Mouse (Mus musculus) heart, adult 2 months (tissue): Measurements from ENCODE around the gene Veph1. TPM values are rescaled to one million over a fixed set of nuclear protein-coding genes. Genes with fewer than 3 reads are reported as not detected.

Source experiments
- DNase-seq, 2 experiments: peaks; one replicate each; pipeline ENCODE4 v3.0.0; 2021
- H3K27ac ChIP-seq: fragments of 200-600 bp; 2 replicates; pipeline ENCODE4 v1.8.1; 2022
- H3K27me3 ChIP-seq: fragments of 200-500 bp; 2 replicates; pipeline ENCODE4 v1.6.1; 2012; ENCODE audit warnings: mild to moderate bottlenecking, low read length, inconsistent platforms, mixed read lengths; ENCODE audit not compliant: control insufficient read depth, insufficient read depth
- H3K36me3 ChIP-seq: fragments of 200-500 bp; 2 replicates; pipeline ENCODE4 v1.6.1; 2012; ENCODE audit warnings: low read length, inconsistent platforms; ENCODE audit not compliant: control insufficient read depth, insufficient read depth
- H3K4me1 ChIP-seq: fragments of 200-500 bp; 2 replicates; pipeline ENCODE4 v1.6.1; 2011; ENCODE audit warnings: low read length; ENCODE audit not compliant: control insufficient read depth, insufficient read depth
- H3K4me3 ChIP-seq: fragments of 200-600 bp; 2 replicates; pipeline ENCODE4 v1.8.1; 2022
- H3K79me2 ChIP-seq: fragments of 200-500 bp; replicated peaks from 2 replicates; pipeline ENCODE4 v1.6.1; 2012; ENCODE audit warnings: mild to moderate bottlenecking, inconsistent platforms, low read length, moderate library complexity, mixed read lengths; ENCODE audit not compliant: control insufficient read depth, insufficient read depth
- H3K9ac ChIP-seq: fragments of 200-500 bp; 2 replicates; pipeline ENCODE4 v1.6.1; 2012; ENCODE audit warnings: low read depth, mild to moderate bottlenecking, control low read depth, inconsistent platforms, low read length, mixed read lengths
- CTCF ChIP-seq: fragments of 200-600 bp; IDR thresholded peaks from 2 replicates; pipeline ENCODE4 v1.8.1; 2022; ENCODE audit warnings: antibody characterized with exemption, mild to moderate bottlenecking, moderate library complexity
- EP300 ChIP-seq: fragments of 200-500 bp; IDR thresholded peaks from 2 replicates; pipeline ENCODE4 v1.6.1; 2011; ENCODE audit warnings: low read depth, low read length, control low read depth; ENCODE audit not compliant: insufficient read depth
- POLR2A ChIP-seq: fragments of 200-500 bp; IDR thresholded peaks from 2 replicates; pipeline ENCODE4 v1.6.1; 2011; ENCODE audit warnings: mild to moderate bottlenecking, low read depth, low read length, control low read depth; ENCODE audit not compliant: insufficient read depth
- WGBS: fragments of 180-500 bp; shearing (Covaris S2); methylation state at CpG from one replicate; pipeline ENCODE4 v1.1.7; 2018; 5-methylcytosine and 5-hydroxymethylcytosine counted together
- intact Hi-C: fragments of 180-260 bp; cut with DNase I; formaldehyde crosslinking; loops from one replicate; pipeline ENCODE4 v1.15.1; 2025
- long read RNA-seq: library from polyadenylated mRNA; stranded (forward); transcript quantifications from one replicate; pipeline ENCODE4 v2.0.0, GENCODE M21; 2021
- polyA plus RNA-seq: library from polyadenylated mRNA; depleted of rRNA; stranded (reverse); fragments of >200 nt; gene quantifications from 2 replicates; pipeline ENCODE4 v1.2.3, GENCODE M21; 2012; rRNA removed
- total RNA-seq, 2 experiments: library from RNA; stranded (reverse); gene quantifications; 2 replicates each; pipeline ENCODE4 v1.2.3; 2021

Veph1 gene
- total RNA-seq, result not detected
- polyA plus RNA-seq, result 0.04 TPM in 1 of 2 replicates, not detected in the other
- long read RNA-seq, result 0 reads

DNA sequence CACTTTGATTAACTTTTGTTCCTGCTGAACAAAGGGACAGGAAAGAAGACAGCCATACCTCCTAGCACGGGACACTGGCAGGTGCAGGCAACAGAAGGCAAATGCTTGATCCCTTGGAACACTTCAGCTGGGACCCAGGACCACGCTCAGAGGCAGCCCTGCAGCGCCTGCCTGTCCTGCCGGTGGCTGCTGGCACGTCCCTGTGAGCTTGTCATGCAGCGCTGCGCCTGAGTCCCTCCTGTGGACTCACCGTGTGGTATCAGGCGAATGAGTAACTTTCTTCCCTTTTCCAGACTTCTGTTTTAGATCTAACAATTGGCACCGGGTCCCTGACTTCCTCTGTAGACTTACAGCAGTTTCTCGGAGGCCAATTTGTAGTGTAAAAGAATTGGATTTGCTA lies at the start of gene Veph1:
Gene Veph1, minus strand, starts transcription at position 293 of the 400 bp plus-strand sequence.
- H3K27ac ChIP-seq, result no peak within 1 kb of the TSS
- no peak for DNase-seq
- no peaks in the 10 kb centered on the region for H3K4me1 ChIP-seq
- no peak within 1 kb of the TSS for H3K4me3 ChIP-seq
- no peak for TF ChIP-seq EP300
- no peak for TF ChIP-seq CTCF
- no peak for TF ChIP-seq POLR2A
- intact Hi-C loops, result no loop called here
- no peaks in the 10 kb centered on the region for H3K79me2 ChIP-seq
- H3K27me3 ChIP-seq, result no peaks in the 10 kb centered on the region
- 24% methylated on average over 11 of the region's 11 CpGs for WGBS
- H3K36me3 ChIP-seq, result no peaks in the 10 kb centered on the region
- no peak within 1 kb of the TSS for H3K9ac ChIP-seq

DNA sequence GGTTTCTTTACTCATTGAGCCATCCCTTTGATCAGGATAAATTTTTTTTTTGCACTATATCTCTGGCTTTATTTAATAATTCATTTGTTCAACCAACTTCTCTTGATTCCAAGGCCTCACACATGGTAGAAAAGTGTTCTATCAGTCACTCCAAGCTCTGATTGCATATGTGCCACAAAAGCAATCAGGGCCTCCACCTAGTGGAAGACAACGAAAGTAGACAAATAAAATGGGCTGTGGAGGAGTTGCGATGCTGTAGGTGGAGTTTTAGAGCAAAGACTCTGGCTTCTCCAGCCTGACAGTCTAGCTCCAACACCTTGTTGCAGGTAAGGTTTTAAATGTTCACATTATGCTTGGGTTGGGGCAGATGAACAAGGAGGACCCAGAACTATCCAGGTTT lies 44.1 kb upstream of the Veph1 start:
- no peak overlapping the region for H3K9ac ChIP-seq

DNA sequence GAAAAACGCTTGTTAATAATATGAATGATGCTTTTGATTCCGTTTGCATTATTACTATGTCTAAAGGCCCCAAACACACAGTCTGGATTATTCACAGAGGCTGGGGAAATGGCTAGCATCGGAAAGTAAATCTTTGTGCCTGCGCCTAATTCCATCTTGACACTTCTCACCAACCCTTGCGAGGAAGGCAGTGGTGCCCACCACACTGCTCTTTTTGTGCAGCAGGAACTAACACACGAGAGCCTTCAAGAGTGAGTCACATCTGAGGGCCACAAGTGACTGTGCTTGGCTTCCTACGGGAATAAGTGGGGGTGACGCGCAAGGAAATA lies 35.7 kb upstream of the Veph1 start:
- H3K9ac ChIP-seq, result no peak overlapping the region
- no peak for DNase-seq
- no peak overlapping the region for H3K27ac ChIP-seq
- H3K36me3 ChIP-seq, result no peaks in the 10 kb centered on the region
- H3K4me3 ChIP-seq, result no peak overlapping the region
- H3K4me1 ChIP-seq, result no peaks in the 10 kb centered on the region
- H3K27me3 ChIP-seq, result no peaks in the 10 kb centered on the region
- intact Hi-C loops, result loop anchor here (2.0 to 10.0 kb wide), 2 partner anchors 932 to 1012 kb away; no protein-coding TSS in a partner anchor
- H3K79me2 ChIP-seq, result no peaks in the 10 kb centered on the region
- WGBS, result 87% methylated on average over 9 of the region's 9 CpGs
- no peak for TF ChIP-seq CTCF
- TF ChIP-seq EP300, result no peak
- no peak for TF ChIP-seq POLR2A

More for the DNA sequence above, 44.1 kb upstream of the Veph1 start:
- Histone ChIP-seq H3K4me3 (no peak overlapping the region), H3K27ac (no peak overlapping the region), H3K79me2 (no peaks in the 10 kb centered on the region), H3K36me3 (no peaks in the 10 kb centered on the region), H3K27me3 (no peaks in the 10 kb centered on the region), H3K4me1 (no peaks in the 10 kb centered on the region)
- no peak for TF ChIP-seq POLR2A
- TF ChIP-seq EP300, result no peak
- no peak for TF ChIP-seq CTCF
- DNase-seq, result no peak
- intact Hi-C loops, result no loop called here
- 59% methylated on average over 2 of the region's 2 CpGs for WGBS

DNA sequence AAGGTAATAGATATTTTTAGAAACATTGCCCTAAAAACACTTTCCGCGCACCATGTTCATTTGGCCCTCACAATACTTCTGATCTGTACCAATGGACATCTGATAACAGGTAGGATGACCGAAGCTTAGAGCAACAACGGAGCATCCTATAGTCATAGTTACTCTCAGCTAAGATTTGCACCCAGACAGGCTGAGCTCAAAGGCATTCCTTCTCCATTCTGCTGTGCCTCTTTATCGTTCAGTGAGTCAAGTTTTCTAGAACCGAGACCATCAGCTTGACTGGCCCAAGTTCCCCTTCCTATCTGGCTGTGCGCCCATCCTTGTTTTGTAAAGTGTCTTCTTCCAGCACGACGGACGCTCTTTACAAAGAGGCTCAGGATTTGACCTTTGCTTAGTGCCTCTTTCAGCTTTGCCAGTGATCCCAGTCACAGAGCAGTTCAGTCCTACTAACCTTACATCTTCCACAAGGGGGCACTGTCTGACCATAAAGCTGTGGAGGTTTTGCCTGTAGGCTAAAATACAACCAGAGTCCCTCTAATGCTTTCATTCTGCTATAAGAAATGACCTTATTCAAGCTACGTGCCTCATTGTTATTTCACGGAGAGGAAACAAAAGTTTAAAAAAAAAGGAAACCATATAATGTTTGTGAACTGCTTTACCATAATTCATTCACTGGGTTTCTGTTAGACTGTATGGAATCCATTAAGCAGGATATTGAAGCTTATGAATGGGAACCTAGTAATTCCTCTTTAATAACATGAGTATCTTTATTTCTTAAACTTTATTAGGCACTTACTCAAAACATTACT lies 35.2 kb upstream of the Veph1 start:
- H3K79me2 ChIP-seq, result no peaks in the 10 kb centered on the region
- no peaks in the 10 kb centered on the region for H3K27me3 ChIP-seq
- no peak for TF ChIP-seq EP300
- TF ChIP-seq POLR2A, result no peak
- peak; percentile 79 for TF ChIP-seq CTCF
- H3K4me1 ChIP-seq, result no peaks in the 10 kb centered on the region
- H3K27ac ChIP-seq, result no peak overlapping the region
- no peak overlapping the region for H3K4me3 ChIP-seq
- no peak overlapping the region for H3K9ac ChIP-seq
- H3K36me3 ChIP-seq, result no peaks in the 10 kb centered on the region
- WGBS, result 43% methylated on average over 12 of the region's 12 CpGs
- intact Hi-C loops, result loop anchor here (2.0 to 10.0 kb wide), 2 partner anchors 933 to 1013 kb away; no protein-coding TSS in a partner anchor
- peak in 1 of 2 experiments; percentile 17 for DNase-seq

GRCm38 (mm10) chr3:66330896-66331579 lies 34.4 kb upstream of the Veph1 start:
- intact Hi-C loops, result loop anchor here (10.0 kb wide), 1 partner anchor 934 kb away; no protein-coding TSS in a partner anchor
- H3K36me3 ChIP-seq, result no peaks in the 10 kb centered on the region

More at GRCm38 (mm10) chr3:66330896-66331579, 34.4 kb upstream of the Veph1 start:
- Histone ChIP-seq H3K9ac (no peak overlapping the region), H3K79me2 (no peaks in the 10 kb centered on the region), H3K27ac (no peak overlapping the region), H3K4me3 (no peak overlapping the region), H3K27me3 (no peaks in the 10 kb centered on the region), H3K4me1 (no peaks in the 10 kb centered on the region)
- TF ChIP-seq POLR2A (no peak), EP300 (no peak)
- no peak for DNase-seq
- WGBS, result 65% methylated on average over 15 of the region's 15 CpGs
